Mouse (Mus musculus): ENCODE data around the gene Parvg. TPM values are rescaled to one million over a fixed set of nuclear protein-coding genes. Genes with fewer than 3 reads are reported as not detected.

Gene Parvg
- total and polyA plus RNA-seq, 2 experiments from 2014 or later = 0.11 to 0.68 TPM

DNA sequence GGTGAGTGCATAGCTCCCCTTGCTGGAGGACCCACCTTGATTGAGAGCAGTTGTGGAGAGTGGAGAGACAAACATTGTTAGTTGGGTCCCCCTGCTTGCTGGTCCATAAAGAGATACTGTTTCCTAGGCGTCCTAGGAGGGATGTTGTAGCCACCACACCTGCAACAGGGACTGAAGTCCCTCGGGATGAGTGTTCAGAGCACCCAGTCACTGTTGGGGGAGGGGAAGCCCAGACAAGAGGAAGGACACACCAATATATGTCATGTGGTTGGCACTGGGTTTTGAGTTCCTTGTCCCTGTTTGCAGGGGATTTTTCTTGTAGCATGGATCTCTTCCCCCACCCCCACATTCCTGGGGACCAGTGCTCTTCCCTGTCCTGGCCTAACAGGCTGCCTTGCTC is 17.1 kb downstream of the Parvg start:
- Histone ChIP-seq H3K9me3 (replicated peaks; ENCODE audit: control insufficient read depth, low read length) (no peaks in the 10 kb centered on the region), H3K4me1 (ENCODE audit: control insufficient read depth, insufficient read depth) (peaks cover 7% of the 10 kb centered on the region), H3K9ac (replicated peaks; ENCODE audit: low read depth, low read length) (no peak overlapping the region), H3K27me3 (ENCODE audit: control insufficient read depth, insufficient read depth, low read length) (no peaks in the 10 kb centered on the region), H3K4me3 (ENCODE audit: low read depth, low read length) (no peak overlapping the region), H3K36me3 (replicated peaks; ENCODE audit: control insufficient read depth, insufficient read depth, low read length) (no peaks in the 10 kb centered on the region), H3K4me2 (ENCODE audit: low read depth, low read length) (no peak overlapping the region), H3K27ac (ENCODE audit: low read depth) (no peak overlapping the region)
- ATAC-seq (ENCODE audit: insufficient read depth, low read depth) (no peak), DNase-seq (ENCODE audit: low spot score) (no peak)
- WGBS = 43% methylated on average over 2 of the region's 2 CpGs
- no peak for TF ChIP-seq EP300 (IDR thresholded peaks at IDR 0.05; ENCODE audit: low read depth)
- TF ChIP-seq CTCF (IDR thresholded peaks at IDR 0.05; ENCODE audit: low read depth) = no peak

DNA sequence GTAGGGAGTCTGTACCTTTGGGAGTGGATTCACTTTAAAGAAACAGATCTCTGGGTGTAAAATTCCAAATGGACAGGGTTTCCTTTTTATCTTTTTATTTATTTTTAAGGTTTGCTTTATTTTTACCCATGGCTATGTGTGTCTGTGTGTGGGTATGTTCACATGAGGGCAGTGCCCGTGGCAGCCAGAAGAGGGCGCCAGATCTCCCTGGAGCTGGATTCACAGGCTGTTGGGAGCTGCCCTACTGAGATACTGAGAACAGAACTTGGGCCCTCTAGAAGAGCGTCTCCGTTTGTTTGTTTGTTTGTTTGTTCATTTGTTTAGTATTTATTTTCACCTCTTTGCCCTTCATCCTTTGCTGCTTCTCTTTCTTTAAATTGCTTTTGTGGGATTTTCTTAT is 24.9 kb downstream of the Parvg start:
- no peak for ATAC-seq (ENCODE audit: insufficient read depth, low read depth)
- no peak for DNase-seq (ENCODE audit: low spot score)
- Histone ChIP-seq H3K36me3 (replicated peaks; ENCODE audit: control insufficient read depth, insufficient read depth, low read length) (no peaks in the 10 kb centered on the region), H3K4me2 (ENCODE audit: low read depth, low read length) (no peak overlapping the region), H3K9me3 (replicated peaks; ENCODE audit: control insufficient read depth, low read length) (no peaks in the 10 kb centered on the region; the same call in 1 of the 2 replicates), H3K4me1 (ENCODE audit: control insufficient read depth, insufficient read depth) (no peaks in the 10 kb centered on the region), H3K27ac (ENCODE audit: low read depth) (no peak overlapping the region), H3K27me3 (ENCODE audit: control insufficient read depth, insufficient read depth, low read length) (no peaks in the 10 kb centered on the region), H3K4me3 (ENCODE audit: low read depth, low read length) (no peak overlapping the region), H3K9ac (replicated peaks; ENCODE audit: low read depth, low read length) (no peak overlapping the region)
- 95% methylated on average over 4 of the region's 4 CpGs for WGBS
- no peak for TF ChIP-seq EP300 (IDR thresholded peaks at IDR 0.05; ENCODE audit: low read depth)
- no peak for TF ChIP-seq CTCF (IDR thresholded peaks at IDR 0.05; ENCODE audit: low read depth)

DNA sequence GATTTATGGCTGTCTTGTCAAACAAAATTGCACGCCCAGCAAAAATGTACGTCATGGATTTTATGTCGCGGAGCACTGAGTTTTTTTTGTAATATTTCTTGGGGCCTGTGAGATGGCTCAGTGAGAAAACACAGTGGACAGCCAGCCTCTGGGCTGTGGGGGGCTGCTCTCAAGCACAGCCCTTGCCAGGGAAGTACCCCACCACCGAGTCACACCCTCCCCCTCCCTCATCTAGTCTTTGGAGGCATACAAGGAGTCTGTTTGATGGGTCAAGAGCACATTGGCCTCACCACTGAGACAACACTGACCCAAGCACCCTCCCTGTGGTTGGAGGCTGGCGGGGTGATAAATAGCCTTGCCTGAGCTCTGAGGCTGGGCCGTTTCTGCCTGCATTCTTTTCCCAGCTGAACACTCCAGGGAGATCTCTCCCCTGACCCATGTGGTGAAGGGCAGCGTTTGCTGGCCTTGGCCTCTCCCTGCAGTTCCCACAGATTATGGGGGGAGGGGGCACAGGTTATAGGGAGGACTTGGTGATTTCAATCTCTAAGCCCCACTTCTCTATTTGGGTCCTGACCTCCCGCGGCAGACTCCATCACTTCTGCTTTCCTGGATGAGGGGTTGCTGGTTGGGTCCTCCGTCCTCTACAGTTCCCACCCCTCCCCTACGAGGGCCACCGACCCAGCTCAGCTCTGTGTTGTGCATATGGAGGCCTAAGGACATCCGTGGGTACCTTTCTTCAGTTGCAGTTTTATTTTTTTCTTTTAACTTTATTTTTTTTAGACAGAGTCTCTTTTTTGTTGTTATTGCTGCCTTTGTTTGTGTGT is 26.3 kb downstream of the Parvg start:
- Histone ChIP-seq H3K9me3 (replicated peaks; ENCODE audit: control insufficient read depth, low read length) (no peaks in the 10 kb centered on the region; the same call in 1 of the 2 replicates), H3K27ac (ENCODE audit: low read depth) (no peak overlapping the region), H3K27me3 (ENCODE audit: control insufficient read depth, insufficient read depth, low read length) (no peaks in the 10 kb centered on the region), H3K4me3 (ENCODE audit: low read depth, low read length) (no peak overlapping the region), H3K36me3 (replicated peaks; ENCODE audit: control insufficient read depth, insufficient read depth, low read length) (no peaks in the 10 kb centered on the region), H3K9ac (replicated peaks; ENCODE audit: low read depth, low read length) (no peak overlapping the region), H3K4me2 (ENCODE audit: low read depth, low read length) (no peak overlapping the region), H3K4me1 (ENCODE audit: control insufficient read depth, insufficient read depth) (no peaks in the 10 kb centered on the region)
- no peak for TF ChIP-seq EP300 (IDR thresholded peaks at IDR 0.05; ENCODE audit: low read depth)
- TF ChIP-seq CTCF (IDR thresholded peaks at IDR 0.05; ENCODE audit: low read depth) = no peak
- DNase-seq (ENCODE audit: low spot score) (no peak), ATAC-seq (ENCODE audit: insufficient read depth, low read depth) (no peak)
- 63% methylated on average over 14 of the region's 14 CpGs for WGBS

DNA sequence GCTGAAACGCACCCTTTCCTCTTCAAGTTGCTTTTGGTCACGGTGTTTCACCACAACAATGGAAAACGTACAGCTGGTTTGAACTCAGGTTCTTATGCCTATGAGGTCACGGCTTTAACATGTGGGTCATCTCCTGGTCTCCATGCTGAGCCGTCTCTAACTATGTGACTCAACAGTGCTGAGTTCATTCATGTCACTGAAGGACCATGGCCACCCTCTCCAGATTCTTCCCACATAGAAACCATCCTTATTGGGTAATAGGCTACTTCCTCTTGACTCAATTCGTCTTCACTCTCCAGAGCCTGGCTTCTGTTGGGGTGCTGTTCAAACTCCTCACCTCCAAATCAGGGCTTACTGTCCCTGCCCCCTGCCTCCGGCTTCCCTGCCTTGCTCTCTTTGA is 27.5 kb downstream of the Parvg start:
- no peak for DNase-seq (ENCODE audit: low spot score)
- H3K4me1 ChIP-seq (ENCODE audit: control insufficient read depth, insufficient read depth) = no peaks in the 10 kb centered on the region
- no peak overlapping the region for H3K27ac ChIP-seq (ENCODE audit: low read depth)
- ATAC-seq (ENCODE audit: insufficient read depth, low read depth) = no peak
- H3K4me3 ChIP-seq (ENCODE audit: low read depth, low read length) = no peak overlapping the region
- 78% methylated on average over 7 of the region's 7 CpGs for WGBS
- TF ChIP-seq EP300 (IDR thresholded peaks at IDR 0.05; ENCODE audit: low read depth) (no peak), CTCF (IDR thresholded peaks at IDR 0.05; ENCODE audit: low read depth) (no peak)
- no peak overlapping the region for H3K9ac ChIP-seq (replicated peaks; ENCODE audit: low read depth, low read length)
- H3K27me3 ChIP-seq (ENCODE audit: control insufficient read depth, insufficient read depth, low read length) = no peaks in the 10 kb centered on the region
- no peak overlapping the region for H3K4me2 ChIP-seq (ENCODE audit: low read depth, low read length)
- no peaks in the 10 kb centered on the region; the same call in 1 of the 2 replicates for H3K9me3 ChIP-seq (replicated peaks; ENCODE audit: control insufficient read depth, low read length)
- no peaks in the 10 kb centered on the region for H3K36me3 ChIP-seq (replicated peaks; ENCODE audit: control insufficient read depth, insufficient read depth, low read length)

DNA sequence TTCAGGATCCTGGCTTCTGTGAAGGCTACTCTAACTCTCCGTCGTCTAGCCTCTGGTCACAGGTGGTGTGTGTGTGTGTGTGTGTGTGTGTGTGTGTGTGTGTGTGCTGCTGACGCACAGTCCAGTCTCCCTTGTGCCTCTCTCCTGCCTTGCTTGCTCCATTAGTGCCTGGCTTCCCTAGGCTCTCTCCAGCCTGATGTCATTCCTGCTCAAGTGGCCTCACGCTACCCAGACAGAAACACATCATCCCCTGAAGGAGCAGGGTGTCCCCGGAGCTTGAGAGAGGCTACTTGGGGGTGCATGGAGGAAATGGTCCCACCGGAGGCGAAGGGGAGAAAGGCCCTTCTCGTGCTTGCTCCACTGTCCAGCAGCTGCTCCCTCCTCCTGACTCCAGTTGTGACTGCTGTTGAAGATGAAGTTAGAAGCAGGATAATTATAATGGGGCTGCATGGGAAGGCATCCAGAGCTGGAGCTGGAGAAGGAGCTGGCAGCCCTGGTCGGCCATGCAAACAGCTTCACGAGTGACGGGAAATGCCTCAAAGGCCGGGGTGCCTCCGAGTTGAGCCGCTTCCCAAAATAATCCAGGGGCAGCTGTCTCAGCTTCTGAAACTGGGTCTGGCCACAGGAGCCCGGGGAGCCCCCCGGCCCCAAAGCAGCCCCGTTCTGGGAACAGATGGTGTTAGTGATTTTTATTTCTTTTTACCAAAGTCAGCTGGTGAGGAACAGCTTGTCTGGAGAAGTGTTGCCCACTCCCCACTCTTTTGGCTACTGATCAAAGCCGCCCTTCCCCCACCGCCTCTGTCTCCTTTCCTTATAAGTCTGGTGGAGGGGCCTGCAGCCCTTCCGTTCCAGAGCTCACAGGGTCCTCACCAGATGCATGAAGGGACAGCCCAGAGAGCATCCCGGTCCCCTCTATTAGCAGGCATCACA is 28.4 kb downstream of the Parvg start:
- TF ChIP-seq CTCF (IDR thresholded peaks at IDR 0.05; ENCODE audit: low read depth) (no peak), EP300 (IDR thresholded peaks at IDR 0.05; ENCODE audit: low read depth) (no peak)
- Histone ChIP-seq H3K9me3 (replicated peaks; ENCODE audit: control insufficient read depth, low read length) (no peaks in the 10 kb centered on the region; the same call in 1 of the 2 replicates), H3K9ac (replicated peaks; ENCODE audit: low read depth, low read length) (no peak overlapping the region), H3K4me2 (ENCODE audit: low read depth, low read length) (no peak overlapping the region), H3K4me1 (ENCODE audit: control insufficient read depth, insufficient read depth) (no peaks in the 10 kb centered on the region), H3K36me3 (replicated peaks; ENCODE audit: control insufficient read depth, insufficient read depth, low read length) (no peaks in the 10 kb centered on the region), H3K4me3 (ENCODE audit: low read depth, low read length) (no peak overlapping the region), H3K27ac (ENCODE audit: low read depth) (no peak overlapping the region), H3K27me3 (ENCODE audit: control insufficient read depth, insufficient read depth, low read length) (no peaks in the 10 kb centered on the region)
- no peak for ATAC-seq (ENCODE audit: insufficient read depth, low read depth)
- DNase-seq (ENCODE audit: low spot score) = no peak
- WGBS = 52% methylated on average over 21 of the region's 21 CpGs
